Mouse (Mus musculus) liver, embryonic 14.5 days (tissue): ENCODE measurements around the gene Astn2.

Experiments
- CTCF ChIP-seq: IDR thresholded peaks from 2 replicates; pipeline ENCODE4 v1.5.1; 2016; ENCODE audit warnings: antibody characterized with exemption, low read depth, control low read depth
- EP300 ChIP-seq: IDR thresholded peaks from 2 replicates; pipeline ENCODE4 v1.6.1; 2016; ENCODE audit warnings: antibody characterized with exemption, low read depth

- TF ChIP-seq CTCF (no peak), EP300 (no peak)
These were observed 428.2 kb downstream of the Astn2 start for GRCm38 (mm10) chr4:65976251-65976650.
